Mouse (Mus musculus) layer of hippocampus, adult 9-10 months (tissue): ENCODE results near the gene Lmntd2.

Experiments
- DNase-seq: peaks from one replicate; pipeline ENCODE4 v3.0.0; 2022; ENCODE audit warnings: low spot score

Gene Lmntd2

DNA sequence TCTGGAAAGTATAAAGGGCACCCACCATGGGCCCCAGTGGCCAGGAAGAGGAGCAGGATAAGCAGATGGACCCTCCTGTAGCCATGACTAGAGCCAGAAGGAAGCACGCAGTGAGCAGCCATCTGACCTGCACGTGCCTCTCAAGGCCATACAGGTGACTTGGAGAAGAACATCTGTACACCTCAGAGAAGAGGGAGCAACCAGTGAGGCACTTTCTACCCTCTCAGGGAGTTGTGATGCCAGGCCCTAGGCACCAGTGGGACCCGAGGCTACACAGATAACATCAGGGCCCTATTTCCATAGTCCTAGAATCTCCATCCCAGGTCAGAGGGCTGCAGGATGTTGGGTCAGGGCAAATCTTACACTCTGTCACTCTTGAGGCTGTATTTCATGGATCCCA lies 23.7 kb downstream of the Lmntd2 start:
- DNase-seq, result no peak

DNA sequence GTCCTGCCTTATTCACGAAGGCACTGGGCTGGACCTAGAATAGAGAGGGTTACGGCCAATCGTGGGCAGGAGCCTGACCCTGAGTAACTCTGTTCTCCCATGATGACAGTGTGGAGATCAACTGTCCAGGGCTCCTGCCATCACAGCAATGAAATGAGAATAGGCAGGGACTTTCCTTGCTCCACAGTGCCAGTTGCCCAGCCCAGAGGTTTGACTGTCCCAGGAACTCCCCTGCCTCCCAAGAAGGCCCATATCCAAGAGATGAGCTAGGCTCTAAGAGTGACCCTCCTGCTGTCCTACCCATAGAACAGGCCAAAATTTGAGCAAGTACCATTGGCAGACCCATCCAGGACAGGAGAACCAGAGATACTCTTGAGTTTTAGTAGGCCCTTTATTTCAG lies 25.1 kb downstream of the Lmntd2 start:
- DNase-seq, result no peak

DNA sequence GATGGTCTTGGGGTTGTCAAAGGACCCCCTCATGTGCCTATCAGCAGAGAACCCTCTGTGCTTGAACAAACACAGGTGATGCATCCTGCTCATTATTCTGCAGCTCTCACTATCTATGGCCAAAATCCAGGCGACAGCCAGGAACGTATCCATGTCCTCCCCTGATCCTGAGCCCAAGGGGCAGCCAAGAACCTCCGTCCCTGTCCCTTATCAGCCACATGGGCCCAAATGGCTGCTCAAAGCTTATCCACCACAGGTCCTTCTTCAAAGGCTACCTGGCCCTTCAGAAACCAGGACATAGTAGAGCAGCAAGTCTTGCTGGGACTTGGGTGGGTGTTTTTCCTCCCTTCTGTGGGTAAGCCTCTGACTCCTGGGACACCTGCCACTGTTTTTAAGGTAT lies 25.7 kb downstream of the Lmntd2 start:
- DNase-seq, result no peak

DNA sequence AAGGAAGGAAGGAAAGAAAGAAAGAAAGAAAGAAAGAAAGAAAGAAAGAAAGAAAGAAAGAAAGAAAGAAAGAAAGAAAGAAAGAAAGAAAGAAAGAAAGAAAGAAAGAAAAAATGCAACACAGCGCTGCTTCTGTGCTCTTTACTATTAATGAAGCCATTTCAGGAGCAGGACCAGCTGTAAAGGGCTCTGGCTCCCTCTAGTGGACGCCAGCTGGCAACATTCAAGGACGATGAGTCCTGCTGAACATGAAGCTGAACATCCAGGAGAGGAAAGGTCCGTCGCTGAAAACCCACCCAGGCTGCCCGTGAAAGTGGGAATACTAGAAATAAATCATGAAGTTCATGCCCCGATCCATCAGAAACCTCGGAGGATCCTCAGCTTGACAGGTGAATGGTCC lies 37.7 kb downstream of the Lmntd2 start:
- peak; percentile 87 for DNase-seq

DNA sequence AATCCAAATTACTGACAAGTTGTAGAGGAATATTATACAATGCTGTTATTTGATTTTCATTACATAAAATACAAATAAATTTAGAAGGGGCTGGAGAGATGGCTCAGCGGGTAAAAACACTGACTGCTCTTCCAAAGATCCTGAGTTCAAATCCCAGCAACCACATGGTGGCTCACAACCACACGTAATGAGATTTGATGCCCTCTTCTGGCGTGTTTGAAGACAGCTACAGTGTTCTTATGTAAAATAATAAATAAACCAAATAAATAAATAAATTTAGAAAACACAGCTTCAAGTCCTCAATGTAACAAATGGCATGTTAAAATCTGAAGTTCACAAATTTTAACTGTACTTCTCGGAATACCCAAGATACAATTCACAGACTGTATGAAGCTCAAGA lies 38.8 kb downstream of the Lmntd2 start:
- DNase-seq, result no peak

DNA sequence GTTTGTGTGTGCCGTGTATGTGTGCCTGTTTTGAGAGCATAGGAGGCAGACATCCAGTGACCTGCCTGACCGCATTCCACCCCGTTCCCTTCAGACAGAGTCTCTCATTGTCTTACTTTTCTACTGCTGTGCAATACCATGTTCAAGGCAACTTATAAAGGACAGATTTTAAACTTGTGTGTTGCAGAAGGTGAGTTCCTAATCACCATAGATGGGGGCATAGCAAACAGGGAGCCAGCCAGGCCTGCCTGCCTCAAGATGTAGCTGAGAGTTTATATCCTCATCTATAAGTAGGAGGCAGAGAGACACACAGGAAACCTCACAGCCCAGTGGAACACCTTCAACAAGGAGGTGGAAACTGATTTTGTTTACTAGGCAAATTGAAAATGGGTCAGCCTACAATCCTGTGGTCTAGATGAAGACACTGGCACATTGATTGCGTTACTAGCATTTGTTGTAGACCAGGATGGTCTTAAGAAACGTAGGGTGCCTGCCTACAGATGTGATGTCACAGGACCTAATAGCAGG lies 40.5 kb downstream of the Lmntd2 start:
- DNase-seq, result no peak

DNA sequence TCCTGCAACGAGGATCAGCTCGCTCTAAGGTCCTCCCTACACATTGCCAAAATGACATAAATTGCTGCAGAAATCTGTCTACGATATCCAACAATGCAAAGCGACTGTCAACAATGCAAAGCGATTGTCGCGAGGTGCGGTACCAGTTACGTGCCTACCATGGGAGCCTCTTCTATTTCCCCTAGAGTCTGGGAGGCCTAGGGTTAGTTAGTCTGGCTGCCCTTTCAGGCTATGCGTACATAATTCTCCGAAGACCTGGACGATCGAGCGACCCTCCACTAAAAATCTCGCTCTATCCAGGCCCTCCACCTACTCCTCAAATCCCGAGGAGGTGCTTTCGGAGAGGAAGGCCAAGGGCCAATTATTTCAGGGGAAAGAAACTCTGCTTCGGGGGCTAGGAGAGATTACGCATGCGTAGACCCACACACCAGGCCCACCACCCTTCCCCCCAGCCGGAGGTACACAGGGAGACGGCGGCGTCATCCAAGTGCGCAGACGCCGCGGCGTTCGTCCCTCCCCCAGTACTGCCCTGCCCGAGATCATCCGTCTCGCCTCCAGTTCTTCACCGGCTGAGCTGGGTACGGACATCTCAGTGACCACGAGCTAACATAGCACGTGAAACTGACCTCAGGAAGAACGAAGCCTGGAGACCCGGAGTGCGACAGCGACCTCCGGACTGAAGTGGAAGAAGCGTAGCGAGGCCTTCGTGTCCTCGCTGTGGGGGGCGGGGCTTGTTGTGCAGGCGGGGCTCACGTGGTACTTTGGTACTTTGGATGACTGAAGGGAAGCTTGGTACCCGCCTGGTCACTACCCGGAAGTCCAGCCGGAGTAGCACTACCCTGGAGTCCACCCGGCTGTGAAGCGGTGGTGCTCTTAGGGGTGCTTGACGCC lies 41.5 kb downstream of the Lmntd2 start, which contains the start of gene Rnh1:
Gene Rnh1, minus strand, starts transcription at position 742 of the 891 bp plus-strand sequence.
- DNase-seq, result peak; percentile 86

DNA sequence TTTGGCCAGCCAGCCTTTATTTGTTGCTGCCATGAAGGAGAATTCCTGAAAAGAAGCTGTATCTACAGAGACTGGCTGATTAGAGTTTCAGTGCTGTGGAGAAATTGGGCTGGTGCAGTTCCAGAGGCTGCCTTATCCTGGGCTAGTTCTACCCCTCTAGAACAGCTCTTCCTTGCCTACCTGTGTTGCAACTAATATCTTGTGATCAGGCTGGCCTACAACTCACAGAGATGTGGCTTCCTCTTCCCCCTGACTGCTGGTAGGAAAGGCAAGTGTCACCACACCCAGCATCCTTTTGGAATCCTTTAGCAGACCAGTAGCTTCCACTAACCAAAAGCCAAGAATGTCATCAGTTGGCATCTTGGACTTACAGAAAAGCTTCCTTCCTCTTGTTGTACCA lies 44.0 kb downstream of the Lmntd2 start:
- DNase-seq, result no peak

DNA sequence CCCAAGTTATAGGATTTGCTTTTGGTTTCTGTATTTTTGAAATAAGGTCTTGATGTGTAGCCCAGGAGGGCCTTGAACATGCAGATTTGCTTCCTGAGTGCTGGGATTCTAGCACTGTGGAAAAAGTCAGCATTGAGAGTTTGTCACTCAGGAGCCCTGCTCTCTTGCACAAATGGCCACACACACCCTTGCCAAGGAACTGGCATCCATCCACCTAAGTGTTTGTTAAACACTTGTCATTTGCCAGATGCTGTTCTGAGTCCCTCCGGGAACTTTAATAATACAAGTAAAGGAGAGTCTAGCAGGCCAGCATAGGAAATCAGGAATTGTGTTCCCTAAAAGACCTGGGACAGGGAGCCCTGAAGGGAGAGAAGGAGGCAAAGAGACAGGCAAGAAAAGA lies 44.6 kb downstream of the Lmntd2 start:
- DNase-seq, result no peak

DNA sequence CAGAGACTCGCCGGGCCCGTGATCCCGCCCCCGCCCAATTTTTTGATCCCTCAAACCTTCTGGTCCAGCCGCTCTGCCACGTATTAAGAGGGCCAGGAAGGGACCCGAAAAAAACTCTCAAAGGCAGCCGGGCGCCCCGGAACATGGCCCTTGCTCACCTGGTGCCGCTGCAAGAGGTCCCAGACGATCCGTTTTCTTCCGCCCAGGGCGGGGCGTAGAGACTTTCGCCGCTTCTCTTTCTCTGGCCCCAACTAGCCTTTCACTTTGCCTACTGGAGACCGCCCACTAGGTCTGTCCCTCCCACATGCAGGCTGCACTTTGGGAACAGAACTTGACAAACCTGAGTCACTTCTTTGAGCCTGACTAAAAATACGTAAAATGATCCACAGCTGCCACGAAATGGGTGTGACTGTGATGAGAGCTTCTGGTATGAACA lies 45.3 kb downstream of the Lmntd2 start:
- no peak for DNase-seq

DNA sequence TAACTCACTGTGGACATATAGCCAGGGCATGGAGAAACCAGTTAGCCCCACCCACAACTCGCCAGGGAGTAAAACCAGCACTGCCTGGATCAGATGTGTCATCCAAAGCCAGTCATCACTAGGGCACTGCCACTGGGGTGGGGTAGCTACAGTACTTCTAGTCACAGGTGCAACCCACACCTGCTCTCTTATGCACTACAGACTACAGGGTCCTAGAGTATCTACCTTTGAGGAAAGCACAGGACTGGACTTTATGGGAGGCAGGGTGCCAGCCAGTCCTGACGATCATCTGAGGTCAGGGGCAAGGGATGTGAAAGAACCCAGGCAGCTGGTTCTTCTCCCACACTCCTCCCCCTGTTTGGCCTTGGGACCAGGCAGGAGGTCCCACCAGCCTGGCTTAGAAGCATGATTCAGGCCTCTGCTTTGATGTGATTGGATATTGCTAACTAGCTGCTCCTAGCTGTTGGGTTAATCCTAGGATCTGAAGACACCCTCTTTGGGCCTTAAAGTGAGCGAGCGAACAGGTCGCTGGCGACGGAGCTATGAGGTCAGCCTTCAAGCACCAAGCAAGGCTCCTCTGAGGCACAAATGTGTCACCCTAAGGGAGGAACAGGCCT lies 45.9 kb downstream of the Lmntd2 start:
- no peak for DNase-seq

DNA sequence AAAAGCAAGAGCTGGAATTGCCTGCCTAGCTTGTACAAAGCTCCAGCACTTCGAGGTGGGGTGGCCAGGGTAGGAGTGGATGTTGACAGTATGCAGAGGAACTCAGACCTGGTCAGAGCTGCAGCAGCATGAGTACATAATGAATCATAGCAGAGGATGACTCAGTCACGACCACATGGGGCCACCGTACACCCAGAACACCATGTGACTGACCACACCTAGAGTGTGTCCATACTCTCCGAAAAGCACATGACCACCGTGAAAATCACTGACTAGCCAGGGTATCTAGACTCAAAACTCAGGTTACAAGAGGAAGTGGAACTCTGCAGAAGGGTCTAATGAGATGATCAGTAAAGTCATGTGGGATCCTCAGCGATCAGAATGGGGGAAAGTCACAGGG lies 49.0 kb downstream of the Lmntd2 start:
- no peak for DNase-seq

DNA sequence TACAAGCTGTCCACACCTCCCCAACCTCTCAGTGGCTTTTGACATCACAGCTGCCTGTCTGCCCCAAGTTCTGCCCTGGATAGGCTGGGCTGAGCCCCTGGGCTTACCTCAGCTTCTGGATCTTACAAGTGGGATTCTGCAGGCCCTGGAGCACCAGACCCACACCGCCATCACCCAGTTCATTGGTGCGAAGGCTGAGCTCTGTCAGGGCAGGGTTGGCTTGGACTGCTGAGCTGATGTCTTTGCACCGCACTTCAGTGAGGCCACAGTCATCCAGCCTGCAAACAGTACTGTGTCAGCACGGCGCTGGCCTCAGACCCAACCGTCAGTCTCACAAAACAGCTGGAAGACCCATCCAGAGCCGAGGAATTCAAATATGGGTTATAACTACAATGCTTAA lies 49.5 kb downstream of the Lmntd2 start:
- DNase-seq, result no peak
